Mouse (Mus musculus): ENCODE results near the gene Nhsl2. TPM values are rescaled to one million over a fixed set of nuclear protein-coding genes. Genes with fewer than 3 reads are reported as not detected.

Gene Nhsl2
- polyA plus RNA-seq, 1 experiment: 4.8 TPM

GRCm38 (mm10) chrX:102003632-102004315 lies 154.6 kb downstream of the Nhsl2 start:
- TF ChIP-seq CTCF (IDR thresholded peaks at IDR 0.05; ENCODE audit: insufficient read depth, low read length): no peak
- TF ChIP-seq POLR2A (IDR thresholded peaks at IDR 0.05; ENCODE audit: borderline replicate concordance, extremely low read depth, low read depth, low read length): no peak
- H3K4me3 ChIP-seq (replicated peaks; ENCODE audit: extremely low read depth, low read depth, low read length): no peak overlapping the region
- H3K4me1 ChIP-seq (ENCODE audit: control insufficient read depth, insufficient read depth, low read length): no peaks in the 10 kb centered on the region
- no peak for DNase-seq
- 39% methylated on average over 20 of the region's 20 CpGs for WGBS

GRCm38 (mm10) chrX:102004370-102004769 lies 155.2 kb downstream of the Nhsl2 start:
- 29% methylated on average over 7 of the region's 7 CpGs for WGBS
- no peak overlapping the region for H3K4me3 ChIP-seq (replicated peaks; ENCODE audit: extremely low read depth, low read depth, low read length)
- no peaks in the 10 kb centered on the region for H3K4me1 ChIP-seq (ENCODE audit: control insufficient read depth, insufficient read depth, low read length)
- no peak for DNase-seq
- TF ChIP-seq CTCF (IDR thresholded peaks at IDR 0.05; ENCODE audit: insufficient read depth, low read length) (no peak), POLR2A (IDR thresholded peaks at IDR 0.05; ENCODE audit: borderline replicate concordance, extremely low read depth, low read depth, low read length) (no peak)

GRCm38 (mm10) chrX:102005141-102005641 lies 156.0 kb downstream of the Nhsl2 start:
- TF ChIP-seq CTCF (IDR thresholded peaks at IDR 0.05; ENCODE audit: insufficient read depth, low read length) (no peak), POLR2A (IDR thresholded peaks at IDR 0.05; ENCODE audit: borderline replicate concordance, extremely low read depth, low read depth, low read length) (no peak)
- 39% methylated on average over 10 of the region's 10 CpGs for WGBS
- Histone ChIP-seq H3K4me1 (ENCODE audit: control insufficient read depth, insufficient read depth, low read length) (no peaks in the 10 kb centered on the region), H3K4me3 (replicated peaks; ENCODE audit: extremely low read depth, low read depth, low read length) (no peak overlapping the region)
- no peak for DNase-seq

GRCm38 (mm10) chrX:102007935-102008334 lies 158.8 kb downstream of the Nhsl2 start:
- H3K4me3 ChIP-seq (replicated peaks; ENCODE audit: extremely low read depth, low read depth, low read length): no peak overlapping the region
- WGBS: 49% methylated on average over 2 of the region's 2 CpGs
- no peaks in the 10 kb centered on the region for H3K4me1 ChIP-seq (ENCODE audit: control insufficient read depth, insufficient read depth, low read length)

DNA sequence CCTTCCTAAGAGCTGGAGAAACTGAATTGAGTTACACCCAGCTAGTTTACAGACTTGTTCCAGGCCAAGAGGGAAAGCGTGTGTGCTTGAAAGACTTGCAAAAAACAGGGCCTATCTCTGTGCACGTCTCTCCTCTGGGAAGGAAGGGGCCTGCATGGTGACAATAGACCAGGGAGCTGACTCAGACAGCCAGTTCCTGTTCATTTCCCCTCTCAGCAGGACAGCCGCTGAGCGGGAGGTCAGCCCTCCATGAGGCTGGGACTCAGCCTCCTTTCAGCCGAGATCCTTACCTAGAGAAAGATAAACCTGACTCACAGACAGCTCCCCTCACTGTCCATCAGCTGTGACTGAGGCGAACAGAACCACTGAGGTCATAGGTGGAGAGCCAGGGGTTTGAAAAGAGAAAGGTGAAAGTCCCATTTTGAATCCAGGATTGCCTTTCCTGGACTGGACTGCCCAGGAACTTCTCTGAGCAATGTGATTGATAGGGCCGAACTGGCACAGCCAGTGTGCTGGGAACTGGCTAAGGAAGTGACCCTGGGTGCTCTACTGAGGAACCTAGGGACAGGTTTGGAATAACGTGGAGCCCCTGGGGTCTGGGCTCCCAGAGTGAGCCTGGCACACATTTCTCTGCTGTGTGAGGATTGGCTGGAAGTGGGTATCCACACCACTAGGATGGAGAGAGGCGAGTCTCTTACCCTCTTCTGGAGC lies 168.2 kb downstream of the Nhsl2 start:
- DNase-seq: no peak
- TF ChIP-seq POLR2A (IDR thresholded peaks at IDR 0.05; ENCODE audit: borderline replicate concordance, extremely low read depth, low read depth, low read length) (peak; percentile 65; the same call in 1 of the 2 replicates), CTCF (IDR thresholded peaks at IDR 0.05; ENCODE audit: insufficient read depth, low read length) (no peak)
- Histone ChIP-seq H3K4me3 (replicated peaks; ENCODE audit: extremely low read depth, low read depth, low read length) (peak overlapping the region; percentile 65), H3K4me1 (ENCODE audit: control insufficient read depth, insufficient read depth, low read length) (peaks cover 4% of the 10 kb centered on the region; the same call in 1 of the 2 replicates)
- 50% methylated on average over 9 of the region's 9 CpGs for WGBS

More at GRCm38 (mm10) chrX:102007935-102008334, 158.8 kb downstream of the Nhsl2 start:
- TF ChIP-seq POLR2A (IDR thresholded peaks at IDR 0.05; ENCODE audit: borderline replicate concordance, extremely low read depth, low read depth, low read length): no peak
- TF ChIP-seq CTCF (IDR thresholded peaks at IDR 0.05; ENCODE audit: insufficient read depth, low read length): no peak
- DNase-seq: no peak

DNA sequence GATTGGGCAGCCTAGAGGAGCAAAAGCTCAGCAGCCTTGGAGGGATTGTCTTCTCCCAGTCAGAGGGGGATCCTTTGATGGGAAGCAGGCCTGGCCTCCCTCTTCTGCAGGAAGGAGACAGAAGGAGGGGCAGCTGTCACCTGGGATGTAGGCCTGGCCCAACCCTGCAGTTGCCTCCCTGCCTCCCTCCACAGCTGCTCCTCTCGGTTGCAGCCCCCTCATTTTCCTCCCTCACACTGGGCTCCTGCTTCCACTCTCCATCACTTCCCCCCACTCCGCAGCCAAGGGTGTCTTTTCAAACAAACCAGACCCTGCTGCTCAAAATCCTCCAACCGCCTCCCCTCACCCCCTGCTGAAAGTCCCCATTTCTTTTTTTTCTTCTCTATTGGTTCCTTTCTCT lies 169.7 kb downstream of the Nhsl2 start:
- H3K4me3 ChIP-seq (replicated peaks; ENCODE audit: extremely low read depth, low read depth, low read length): peak overlapping the region; percentile 5

DNA sequence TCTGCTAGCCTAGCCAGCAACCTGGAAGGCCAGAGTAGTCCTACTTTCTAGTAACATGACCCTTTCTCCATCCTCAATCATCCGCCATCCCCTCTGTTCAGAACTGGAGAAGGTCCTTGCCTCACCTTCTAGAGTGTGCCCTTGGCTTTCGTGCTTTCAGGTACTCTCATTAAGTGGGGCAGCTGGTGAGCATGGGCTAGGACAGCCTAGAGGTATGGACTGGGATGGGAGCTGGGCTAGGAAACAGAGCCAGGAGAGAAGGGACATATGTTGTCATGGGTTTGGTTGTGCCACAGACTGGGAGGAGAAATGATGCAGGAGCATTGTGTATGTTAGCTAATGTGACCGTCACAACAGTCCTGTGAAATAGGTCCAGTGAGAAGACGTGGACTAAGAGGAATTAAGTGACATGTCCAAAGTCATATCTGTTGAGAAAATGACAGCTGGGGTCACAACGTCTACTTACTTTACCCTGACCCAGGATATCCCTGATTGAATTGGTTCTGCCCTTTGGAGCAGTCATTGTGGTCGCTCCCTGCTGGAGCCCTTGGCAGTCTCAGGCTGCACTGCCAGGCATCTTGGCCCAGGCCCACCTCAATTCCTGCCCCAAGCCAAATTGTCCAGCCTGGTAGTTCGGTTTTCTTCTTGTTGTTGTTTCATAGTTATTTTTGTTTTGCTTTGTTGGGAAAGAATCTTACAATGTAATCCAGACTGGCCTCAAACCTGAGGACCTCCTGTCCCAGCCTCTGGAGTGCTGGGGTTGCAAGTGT lies 170.5 kb downstream of the Nhsl2 start:
- DNase-seq: no peak
- TF ChIP-seq CTCF (IDR thresholded peaks at IDR 0.05; ENCODE audit: insufficient read depth, low read length): no peak
- TF ChIP-seq POLR2A (IDR thresholded peaks at IDR 0.05; ENCODE audit: borderline replicate concordance, extremely low read depth, low read depth, low read length): no peak
- Histone ChIP-seq H3K4me3 (replicated peaks; ENCODE audit: extremely low read depth, low read depth, low read length) (peak overlapping the region; percentile 9), H3K4me1 (ENCODE audit: control insufficient read depth, insufficient read depth, low read length) (peaks cover 4% of the 10 kb centered on the region; the same call in 1 of the 2 replicates)
- WGBS: 67% methylated on average over 7 of the region's 7 CpGs

More for the DNA sequence above, 169.7 kb downstream of the Nhsl2 start:
- TF ChIP-seq POLR2A (IDR thresholded peaks at IDR 0.05; ENCODE audit: borderline replicate concordance, extremely low read depth, low read depth, low read length): no peak
- DNase-seq: no peak
- WGBS: 45% methylated on average over 3 of the region's 3 CpGs
- peaks cover 4% of the 10 kb centered on the region; the same call in 1 of the 2 replicates for H3K4me1 ChIP-seq (ENCODE audit: control insufficient read depth, insufficient read depth, low read length)

DNA sequence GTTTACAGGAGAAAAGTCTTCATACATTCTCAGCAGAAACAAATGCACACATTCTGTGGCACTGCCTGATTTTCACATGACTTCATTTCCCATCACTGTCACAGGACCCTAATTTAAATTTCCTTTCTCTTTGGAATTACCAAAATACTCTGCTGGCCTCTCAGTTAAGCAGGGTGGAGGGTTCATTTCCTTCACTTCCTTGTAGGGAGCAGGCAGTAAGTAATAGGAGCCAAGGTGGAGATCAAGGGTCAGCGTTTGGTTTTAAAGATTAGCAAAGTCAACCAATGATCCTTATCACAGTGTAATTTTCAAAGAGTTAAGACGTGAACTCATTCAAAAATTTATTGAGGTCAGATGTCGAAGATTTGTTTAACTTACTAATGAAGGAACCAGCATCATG lies 175.8 kb downstream of the Nhsl2 start:
- WGBS: 51% methylated on average over 3 of the region's 3 CpGs
- Histone ChIP-seq H3K4me3 (replicated peaks; ENCODE audit: extremely low read depth, low read depth, low read length) (no peak overlapping the region), H3K4me1 (ENCODE audit: control insufficient read depth, insufficient read depth, low read length) (no peaks in the 10 kb centered on the region; the same call in 1 of the 2 replicates)
- DNase-seq: no peak
- no peak for TF ChIP-seq POLR2A (IDR thresholded peaks at IDR 0.05; ENCODE audit: borderline replicate concordance, extremely low read depth, low read depth, low read length)
- no peak for TF ChIP-seq CTCF (IDR thresholded peaks at IDR 0.05; ENCODE audit: insufficient read depth, low read length)

GRCm38 (mm10) chrX:102031851-102032250 lies 182.7 kb downstream of the Nhsl2 start:
- DNase-seq: peak; percentile 33
- TF ChIP-seq CTCF (IDR thresholded peaks at IDR 0.05; ENCODE audit: insufficient read depth, low read length): no peak
- TF ChIP-seq POLR2A (IDR thresholded peaks at IDR 0.05; ENCODE audit: borderline replicate concordance, extremely low read depth, low read depth, low read length): no peak
- H3K4me3 ChIP-seq (replicated peaks; ENCODE audit: extremely low read depth, low read depth, low read length): no peak overlapping the region
- 54% methylated on average over 6 of the region's 6 CpGs for WGBS
- peaks cover 4% of the 10 kb centered on the region; the same call in 1 of the 2 replicates for H3K4me1 ChIP-seq (ENCODE audit: control insufficient read depth, insufficient read depth, low read length)
